Mouse (Mus musculus) liver, adult (tissue): Measurements from ENCODE around the gene Xrcc4.

ENCODE experiments used
- GATA4 ChIP-seq: IDR thresholded peaks from 2 replicates; pipeline ENCODE4 v1.6.1; 2014; ENCODE audit warnings: mild to moderate bottlenecking, low read length; ENCODE audit not compliant: insufficient replicate concordance

Gene Xrcc4

DNA sequence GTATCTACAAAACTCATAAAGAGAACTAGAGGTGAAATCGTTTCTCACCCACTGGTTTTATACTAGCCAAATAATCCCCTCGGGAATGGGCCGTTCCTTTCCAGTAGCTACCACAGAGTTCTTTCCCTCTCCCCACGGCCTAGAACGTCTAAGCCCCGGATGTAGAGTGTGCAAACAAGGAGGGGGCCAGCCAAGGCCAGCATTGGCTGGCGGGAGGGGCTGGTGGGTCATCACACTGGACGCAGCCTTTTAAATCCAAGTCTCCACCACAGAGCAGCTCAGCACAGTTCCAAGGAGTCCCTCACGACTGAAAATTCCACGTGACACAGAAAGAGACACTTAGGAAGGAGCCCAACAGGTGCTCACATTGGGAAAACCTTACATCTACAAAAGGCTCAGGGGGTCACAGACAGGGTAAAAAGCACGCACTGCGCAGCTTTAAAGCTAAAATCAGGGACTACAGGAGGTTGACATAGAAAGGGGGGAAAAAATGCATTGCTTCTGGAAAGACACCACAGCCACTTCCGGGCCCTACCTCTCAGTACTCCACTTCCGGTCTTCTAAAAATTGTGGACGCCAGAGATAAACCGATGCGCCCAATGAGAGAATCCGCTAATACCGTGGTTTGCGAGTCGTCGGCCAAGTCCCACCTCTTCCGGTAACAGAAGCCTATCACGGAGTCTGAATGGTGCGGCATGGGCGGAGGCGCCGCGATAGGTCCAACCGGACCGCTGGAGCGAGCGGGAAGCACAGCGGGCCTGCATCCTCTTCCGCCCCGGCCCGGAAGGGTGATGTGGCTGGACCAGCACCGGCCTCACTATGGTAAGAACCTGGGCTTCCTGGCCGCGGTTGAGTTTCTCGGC is at the start of gene Xrcc4, which contains the start of gene Tmem167:
Gene Xrcc4 (minus strand): TSS at position 647 of the 863 bp plus-strand sequence.
Gene Tmem167 (plus strand): TSS at position 162 of the 863 bp plus-strand sequence.
- peak; percentile 65; the same call in 1 of the 2 replicates for TF ChIP-seq GATA4

DNA sequence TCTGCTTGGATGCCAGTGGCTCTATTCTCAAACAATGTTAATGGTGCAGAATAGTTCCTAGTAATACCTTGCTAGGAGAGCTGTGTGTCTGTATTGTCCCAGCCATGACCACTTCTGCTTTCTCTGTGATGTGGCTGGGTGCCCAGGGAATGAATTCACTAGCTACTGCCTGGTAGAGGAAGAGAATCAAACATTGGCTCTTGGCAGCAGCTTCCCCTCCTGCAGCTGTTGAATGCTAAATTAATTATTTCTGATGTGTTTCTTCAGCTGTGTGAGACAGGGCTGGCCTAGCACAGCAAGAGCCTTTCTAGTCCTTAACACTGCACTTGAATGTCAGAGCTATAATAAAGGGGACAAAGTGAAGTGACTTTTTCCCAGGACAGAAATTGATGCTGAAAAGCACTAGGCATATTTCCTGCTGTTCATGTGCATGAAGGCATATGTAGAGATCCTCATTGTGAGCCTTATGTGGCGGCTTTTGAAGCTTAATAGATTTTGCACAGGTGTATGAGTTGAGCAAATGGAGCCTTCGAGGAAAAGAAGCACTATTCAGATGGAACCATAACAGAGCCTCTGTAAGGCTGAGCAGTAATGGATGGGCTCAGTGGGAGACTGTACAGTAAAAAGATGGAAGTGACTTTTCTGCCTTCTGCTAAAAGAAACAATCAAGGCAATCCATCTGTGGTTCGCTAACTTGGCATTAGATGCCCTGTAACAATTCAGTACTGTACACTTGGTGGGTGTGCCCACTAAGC is 46.9 kb upstream of the Xrcc4 start:
- TF ChIP-seq GATA4 = no peak

DNA sequence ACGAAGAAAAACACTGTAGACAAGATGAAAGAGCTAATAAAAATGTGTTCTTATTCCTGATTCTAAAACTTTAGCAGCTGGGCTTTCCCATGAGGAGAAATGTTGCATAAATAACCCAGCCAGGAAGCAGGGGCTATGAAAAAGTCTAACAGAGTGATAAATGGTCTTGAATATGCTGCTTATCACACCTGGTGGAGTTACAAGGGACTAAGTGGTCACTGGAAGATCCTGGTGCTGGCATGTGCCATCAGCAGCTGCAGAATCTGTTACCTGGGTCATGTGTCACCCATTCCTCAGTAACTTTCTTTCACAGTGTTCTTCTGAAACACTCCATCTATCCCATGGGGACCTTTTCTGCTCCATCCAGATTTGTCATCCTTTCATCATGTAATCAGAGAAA is 22.3 kb upstream of the Xrcc4 start:
- no peak for TF ChIP-seq GATA4

DNA sequence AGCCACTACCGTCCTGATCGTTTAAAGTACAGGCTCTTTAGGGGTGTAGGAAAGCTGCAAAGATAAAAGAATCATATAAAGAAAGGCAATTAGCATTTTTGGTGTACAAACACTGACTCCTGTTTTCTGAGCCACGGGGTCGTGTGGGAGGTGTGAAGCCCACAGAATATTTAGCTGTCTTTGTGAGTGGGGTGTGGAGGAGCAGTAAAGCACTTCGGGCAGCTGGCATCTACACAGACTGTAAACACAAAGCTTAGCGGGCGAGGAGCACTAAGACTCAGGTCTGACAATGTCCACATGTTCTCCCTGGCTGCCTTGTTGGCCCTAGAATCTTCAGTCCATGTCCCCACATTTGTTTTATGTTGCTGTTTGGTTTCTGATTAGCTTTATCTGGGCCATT is 16.7 kb upstream of the Xrcc4 start:
- TF ChIP-seq GATA4 = no peak

DNA sequence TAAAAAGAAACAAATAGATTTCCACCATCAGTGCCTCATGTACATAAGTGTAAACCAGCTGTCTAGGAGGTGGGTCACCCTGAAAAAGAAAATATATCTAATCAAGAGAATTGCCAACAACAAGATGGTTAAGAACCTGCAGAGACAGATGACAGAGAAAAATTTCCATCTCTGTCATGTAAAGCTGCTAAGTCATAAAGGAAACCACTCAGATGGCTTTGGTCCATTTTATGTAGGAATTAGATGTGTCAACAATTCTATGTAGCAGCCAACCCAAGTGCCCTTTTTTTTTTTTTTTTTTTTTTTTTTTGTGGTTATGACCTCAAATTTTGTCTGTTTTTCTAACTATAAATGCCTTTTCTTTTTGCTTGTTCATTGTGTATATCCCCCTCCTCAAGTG is 12.1 kb upstream of the Xrcc4 start:
- no peak for TF ChIP-seq GATA4

DNA sequence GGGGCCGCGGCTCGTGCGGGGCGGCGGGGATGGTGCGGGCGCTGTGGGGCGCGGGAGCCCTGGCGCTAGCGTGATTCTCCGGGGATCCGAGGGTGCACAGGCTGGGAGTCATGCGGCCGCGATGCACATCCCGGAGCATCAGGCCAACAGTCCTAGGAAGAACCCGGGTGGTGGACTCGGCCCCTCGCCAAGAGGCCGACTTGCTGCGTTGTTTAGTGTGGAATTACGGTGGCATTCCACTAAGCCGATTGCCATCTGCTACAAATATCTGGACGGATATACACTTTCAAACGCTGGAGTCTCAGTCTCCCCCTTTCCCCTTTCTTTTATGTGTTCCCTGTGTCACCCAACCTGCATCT is 396 bp upstream of the Xrcc4 start:
- TF ChIP-seq GATA4 = no peak

DNA sequence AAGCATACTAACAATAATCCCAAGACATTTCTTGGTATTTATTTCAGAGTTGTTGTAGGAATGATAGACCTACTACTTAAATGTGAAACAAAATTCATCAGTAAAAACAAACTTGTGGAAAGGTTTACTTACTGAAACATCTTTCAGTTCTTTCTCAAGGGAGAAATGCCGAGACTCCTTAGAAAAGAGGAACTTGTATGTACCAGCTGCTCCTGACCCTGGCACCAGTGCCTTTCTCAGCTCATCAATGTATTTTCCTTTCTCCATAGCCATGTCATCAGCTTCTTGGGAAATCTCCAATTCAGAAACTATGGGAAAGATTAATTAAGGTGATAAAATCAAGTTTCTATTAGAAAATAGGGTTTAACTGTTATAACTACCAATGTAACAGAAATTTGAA is 27.5 kb downstream of the Xrcc4 start:
- no peak for TF ChIP-seq GATA4

DNA sequence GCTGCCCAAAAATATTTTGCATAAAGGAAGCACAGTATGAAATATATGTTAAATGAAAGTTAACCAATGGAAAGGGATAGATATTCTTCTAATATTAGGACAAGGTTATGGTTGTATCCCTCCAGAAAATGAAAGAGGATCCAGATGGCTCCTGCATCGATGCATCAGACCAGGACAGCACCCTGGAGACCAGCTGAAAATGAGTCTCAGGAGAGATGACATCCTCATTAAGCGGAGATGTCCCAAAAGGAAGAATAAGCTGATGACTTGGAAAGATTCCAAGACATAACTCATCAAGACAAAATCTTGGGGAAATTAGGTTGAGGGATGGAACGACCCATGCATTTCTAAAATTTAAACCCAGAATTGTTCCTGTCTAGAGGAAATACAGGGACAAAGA is 37.0 kb downstream of the Xrcc4 start:
- TF ChIP-seq GATA4 = no peak

DNA sequence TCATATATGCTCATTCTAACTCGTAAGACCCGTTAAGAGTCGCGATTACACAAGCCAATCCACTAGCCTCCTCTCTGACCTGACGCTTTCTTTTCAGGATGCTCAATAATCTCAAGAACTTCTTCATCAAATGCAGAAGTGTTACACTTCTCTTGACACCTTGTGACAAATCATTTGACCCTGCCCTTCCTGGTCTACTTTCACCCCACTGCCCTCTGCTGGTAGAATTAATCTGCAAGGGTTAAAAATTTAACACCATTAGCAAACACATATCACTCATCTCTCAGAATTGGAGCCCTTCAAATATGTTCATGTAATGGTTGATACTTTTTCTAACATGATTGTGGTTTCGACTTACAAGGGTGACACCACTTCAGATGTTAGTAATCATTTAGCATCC is 37.7 kb downstream of the Xrcc4 start:
- TF ChIP-seq GATA4 = no peak

DNA sequence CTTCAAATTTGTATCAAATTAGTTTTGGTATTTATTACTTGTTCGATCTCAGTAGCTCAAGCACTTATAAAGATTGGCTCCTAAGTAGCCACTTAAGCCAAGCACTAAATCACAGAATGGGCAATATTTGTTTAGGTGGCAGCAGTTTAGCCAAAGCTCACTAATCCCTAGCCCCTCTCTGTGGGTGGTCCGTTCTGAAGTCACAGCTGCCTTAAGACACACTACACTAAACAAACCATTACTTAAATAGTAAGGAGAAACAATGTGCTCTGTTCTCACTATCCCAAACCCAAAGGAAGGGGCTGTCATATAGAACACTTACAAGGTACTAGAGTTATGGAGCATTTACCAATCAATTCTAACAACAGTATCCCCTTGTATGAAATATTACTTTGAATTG is 49.8 kb downstream of the Xrcc4 start:
- TF ChIP-seq GATA4 = no peak

DNA sequence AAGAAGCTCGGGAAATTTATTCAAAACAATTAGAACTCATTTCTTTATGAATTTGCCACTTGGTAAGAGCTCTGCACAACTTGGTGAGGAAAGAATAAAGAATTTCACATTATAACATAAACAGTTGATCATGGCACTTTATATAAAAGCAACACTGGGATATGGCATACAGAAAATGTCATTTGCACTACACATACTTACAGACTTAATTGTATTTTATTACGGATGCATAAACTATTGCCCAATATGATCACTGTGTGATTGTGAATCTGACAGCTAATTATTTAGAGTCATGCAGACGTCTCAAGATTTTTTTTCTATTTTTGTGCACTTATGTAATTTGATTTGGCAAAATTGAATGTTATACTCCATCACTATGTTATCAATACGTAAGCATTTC is 56.4 kb downstream of the Xrcc4 start:
- no peak for TF ChIP-seq GATA4

DNA sequence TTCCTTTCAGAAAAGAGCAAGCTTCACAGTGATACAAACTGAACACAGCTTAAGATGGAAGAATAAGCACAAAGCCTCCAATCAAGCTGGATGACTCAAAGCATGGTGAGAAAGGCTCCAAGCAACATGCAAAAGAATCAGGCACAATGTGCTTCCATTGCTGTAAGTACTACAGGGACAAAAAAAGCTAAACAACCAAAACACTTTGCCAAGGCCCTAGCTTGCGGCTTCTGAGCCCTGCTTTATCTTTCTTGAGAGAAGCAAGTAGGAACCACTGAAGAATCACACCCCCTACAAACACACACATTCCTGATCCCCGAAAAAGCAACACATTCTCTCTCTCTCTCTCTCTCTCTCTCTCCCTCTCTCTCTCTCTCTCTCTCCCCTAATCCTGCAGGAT is 56.9 kb downstream of the Xrcc4 start:
- TF ChIP-seq GATA4 = no peak

DNA sequence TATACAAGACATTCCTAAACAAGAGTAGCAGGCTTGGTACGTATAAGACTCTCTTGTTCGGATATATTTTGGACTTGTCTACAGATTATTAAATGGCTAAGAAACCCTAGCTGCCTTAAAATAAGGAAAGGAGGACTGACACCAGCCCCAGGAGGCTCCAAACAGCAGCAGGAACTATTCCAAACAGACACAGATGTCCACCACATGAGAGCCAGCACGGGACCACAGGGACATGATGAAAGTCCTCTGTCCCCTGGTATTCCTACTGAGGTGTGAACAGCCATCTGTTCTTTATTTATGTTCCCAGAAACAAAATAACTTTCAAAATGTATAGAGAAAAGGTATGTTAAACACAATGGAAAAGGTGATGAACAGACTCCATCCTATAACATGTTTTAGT is 58.5 kb downstream of the Xrcc4 start:
- TF ChIP-seq GATA4 = no peak

DNA sequence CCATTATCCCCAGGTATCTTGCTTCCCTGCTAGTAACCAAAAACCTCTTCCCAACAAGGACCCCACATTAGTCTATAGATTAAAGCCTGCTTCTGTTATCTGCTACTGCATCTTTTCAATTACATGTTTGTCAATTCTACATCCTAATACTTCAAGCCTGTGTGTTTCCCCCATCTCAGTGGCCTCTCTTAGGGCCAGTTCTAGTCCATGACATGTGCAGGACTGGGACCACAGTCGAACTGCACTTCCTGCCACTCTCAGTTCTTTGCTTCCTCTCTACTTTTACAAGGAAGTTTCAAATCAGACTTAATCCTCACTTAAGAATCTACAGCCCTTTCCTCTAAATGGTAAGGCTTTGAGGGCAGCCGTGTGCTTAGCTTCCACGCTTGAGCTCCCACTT is 76.8 kb downstream of the Xrcc4 start:
- no peak for TF ChIP-seq GATA4

DNA sequence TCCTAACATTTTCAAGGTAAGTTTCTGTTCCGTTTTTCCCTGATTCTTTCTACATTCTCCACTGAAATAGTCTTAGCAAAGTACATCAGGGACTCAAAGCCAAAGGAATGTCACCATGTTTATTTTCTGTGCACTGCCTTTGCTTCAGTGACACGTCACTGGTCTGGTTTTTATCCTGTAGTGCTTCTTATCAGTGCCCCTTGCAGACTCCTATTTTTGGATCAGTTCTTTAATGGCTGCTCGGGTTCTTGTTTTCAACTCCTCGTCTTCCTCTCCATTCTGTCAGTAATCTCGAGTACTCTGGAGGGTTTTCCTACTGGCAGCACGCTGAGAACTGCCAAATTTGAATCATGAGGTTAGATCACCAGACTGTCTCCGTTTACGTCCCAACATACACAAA is 77.2 kb downstream of the Xrcc4 start:
- no peak for TF ChIP-seq GATA4

DNA sequence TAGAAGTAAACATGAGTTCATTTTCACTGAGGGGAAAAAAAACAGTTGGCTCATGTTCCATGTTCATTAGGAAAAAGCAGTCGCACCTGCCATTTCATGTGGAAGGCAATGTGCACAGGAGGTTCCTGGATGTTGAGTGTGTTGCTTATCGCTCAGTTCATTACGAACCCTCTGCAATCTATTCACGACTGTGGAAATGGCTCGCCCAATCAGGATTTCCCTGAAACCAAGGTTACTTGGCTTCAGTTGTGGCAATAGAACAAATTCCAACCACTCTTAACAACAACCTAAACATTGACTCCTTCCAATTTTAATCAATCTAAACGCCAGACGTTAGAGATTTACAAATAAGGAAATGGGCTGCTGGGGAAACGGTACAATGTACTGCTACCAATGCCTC is 78.3 kb downstream of the Xrcc4 start:
- TF ChIP-seq GATA4 = no peak
